Mouse (Mus musculus) liver, embryonic 14.5 days (tissue): Measurements from ENCODE around the gene Olfr332.

ENCODE experiments used
- CTCF ChIP-seq: IDR thresholded peaks from 2 replicates; pipeline ENCODE4 v1.5.1; 2016; ENCODE audit warnings: antibody characterized with exemption, low read depth, control low read depth
- EP300 ChIP-seq: IDR thresholded peaks from 2 replicates; pipeline ENCODE4 v1.6.1; 2016; ENCODE audit warnings: antibody characterized with exemption, low read depth

- TF ChIP-seq EP300 = no peak
- TF ChIP-seq CTCF = no peak
Measured at GRCm38 (mm10) chr11:58462170-58462569, 30.2 kb downstream of the Olfr332 start, which contains the start of gene Olfr30.
